Mouse (Mus musculus) spleen, postnatal 14 days (tissue): ENCODE data around the gene Zbtb16.

Experiments used
- DNase-seq, 2 experiments: peaks; one replicate each; pipeline ENCODE4 v3.0.0; 2021 to 2022; ENCODE audit warnings: low spot score in 2 of 2

The Zbtb16 gene

DNA sequence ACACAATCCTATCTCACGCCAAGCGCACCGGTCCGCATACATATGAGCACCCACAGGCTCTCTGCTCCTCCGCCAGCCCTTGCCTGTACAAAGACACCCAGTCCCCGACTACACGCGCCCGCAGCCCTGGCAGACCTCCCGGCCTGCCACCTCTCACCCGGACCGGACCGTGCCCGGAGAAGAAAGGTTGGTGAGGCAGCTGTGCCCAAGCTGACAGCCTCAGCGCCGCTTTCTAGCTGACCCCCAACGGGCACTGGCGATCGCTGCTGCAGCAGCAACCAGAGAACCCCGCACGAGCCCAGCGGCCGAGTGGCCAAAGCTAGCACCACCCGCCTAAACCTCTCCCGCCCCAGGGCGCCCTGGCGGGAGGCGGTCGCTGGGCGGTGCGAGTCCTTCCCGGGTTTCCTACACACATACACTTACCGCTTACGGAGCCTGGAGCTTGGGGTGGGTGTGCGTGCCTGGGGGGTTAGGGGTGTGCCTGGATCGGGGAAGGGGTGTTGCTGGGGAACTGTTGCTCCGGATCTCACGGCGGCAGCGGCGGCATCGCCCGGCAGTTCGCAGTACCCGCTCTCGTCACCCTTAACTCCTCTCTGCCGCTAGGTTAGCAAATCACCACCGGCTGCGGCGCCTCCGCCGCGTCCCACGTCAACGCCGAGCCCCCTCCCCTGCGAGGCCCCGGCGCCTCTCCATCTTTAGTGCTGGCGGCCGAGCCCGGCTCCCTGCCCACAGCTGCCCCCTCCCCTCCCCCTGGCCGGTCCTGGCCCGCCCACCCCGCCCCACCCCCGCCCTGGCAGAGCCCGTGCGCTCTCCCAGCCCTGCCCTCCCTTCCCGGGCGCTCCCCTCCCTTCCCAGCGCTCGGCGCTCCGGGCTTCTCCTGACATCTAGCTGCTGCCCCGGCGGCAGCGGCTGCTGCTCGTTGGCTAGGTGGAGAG lies at the start of gene Zbtb16:
Gene Zbtb16 (minus strand): TSS at position 592 of the 935 bp plus-strand sequence.
- DNase-seq = no peak

DNA sequence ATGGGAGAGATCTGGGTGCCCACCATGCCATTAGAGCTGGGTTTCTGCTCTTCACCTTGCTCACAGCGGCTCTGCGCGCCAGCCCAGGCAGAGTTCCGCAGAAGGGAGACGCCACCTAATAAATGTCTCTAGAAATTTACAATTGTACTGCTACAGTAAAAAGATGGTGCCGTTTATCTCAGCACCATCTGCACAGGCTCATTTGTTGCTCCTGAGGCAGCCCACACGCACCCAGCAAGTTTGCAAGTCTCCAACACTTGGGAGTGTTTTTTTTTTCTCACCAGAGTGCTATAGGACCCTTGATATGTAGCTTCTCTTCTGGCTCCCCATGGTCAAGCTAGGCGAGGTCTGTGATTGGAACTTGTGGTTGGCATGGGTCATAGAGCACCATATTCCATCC lies 36.9 kb upstream of the Zbtb16 start:
- no peak for DNase-seq

DNA sequence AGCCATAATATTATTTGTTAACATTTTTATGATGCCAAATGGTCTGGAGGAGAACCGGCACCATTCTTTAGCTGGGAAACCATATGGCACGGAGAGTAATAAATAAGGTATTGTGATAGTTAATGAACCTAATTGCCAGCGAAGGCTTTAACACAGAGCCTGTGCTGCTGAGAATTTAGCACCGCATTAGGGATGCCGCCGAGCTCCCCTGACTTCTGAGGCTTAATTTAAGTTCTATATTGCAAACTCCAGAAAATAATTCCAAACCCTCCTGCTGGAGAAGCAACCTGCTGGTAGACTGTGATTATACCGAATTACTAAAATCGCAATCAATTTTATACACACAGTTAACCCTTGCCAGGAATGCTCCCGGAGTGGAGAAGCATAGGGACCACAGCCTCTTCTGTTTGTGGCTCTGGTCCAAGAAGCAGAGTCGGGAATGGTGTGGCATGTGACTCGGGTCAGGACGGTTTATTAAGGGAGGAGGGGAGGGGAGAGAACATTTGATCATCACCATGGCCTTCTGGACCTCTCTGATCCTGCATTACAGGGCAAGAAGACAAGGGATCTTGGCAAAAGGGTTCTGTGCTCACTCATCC lies 30.6 kb upstream of the Zbtb16 start:
- DNase-seq = no peak

DNA sequence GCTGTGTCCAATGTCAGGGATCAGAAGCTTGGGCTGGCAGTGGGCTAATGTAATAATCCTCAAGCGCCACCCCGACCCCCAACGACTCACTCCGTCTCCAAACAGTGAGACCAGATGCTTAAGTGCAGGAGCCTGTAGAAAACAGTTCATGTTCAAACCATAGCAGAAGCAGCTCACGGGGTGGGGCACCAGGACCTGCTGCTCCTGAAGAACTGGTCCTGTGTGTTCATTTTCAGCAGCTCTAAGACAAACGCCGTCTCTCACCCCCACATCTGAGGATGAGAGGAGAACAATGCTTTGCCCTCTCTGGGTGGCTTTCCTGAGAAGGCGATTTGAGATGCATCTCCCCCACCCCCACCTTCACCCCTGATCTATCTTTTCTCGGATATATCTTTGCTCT lies 29.2 kb upstream of the Zbtb16 start:
- DNase-seq = no peak

DNA sequence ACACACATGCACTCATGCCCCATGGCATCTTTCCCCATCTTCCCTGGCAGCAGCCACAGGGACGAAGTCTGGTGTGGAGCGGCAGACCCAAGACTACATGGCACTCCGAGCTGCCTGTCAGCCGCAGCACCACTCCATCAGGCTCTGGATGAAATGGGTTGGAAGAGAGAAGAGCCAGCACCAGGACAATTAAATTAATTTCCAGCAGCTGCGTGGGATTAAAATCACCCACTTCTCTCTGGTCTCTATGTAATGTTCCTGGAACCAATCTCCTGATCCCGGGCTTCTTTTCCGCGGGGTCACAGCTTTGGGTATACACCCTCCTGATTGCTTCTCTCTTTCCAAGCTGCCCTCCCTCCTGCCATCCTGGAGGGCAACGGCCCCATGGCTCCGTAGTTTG lies 25.5 kb upstream of the Zbtb16 start:
- no peak for DNase-seq

DNA sequence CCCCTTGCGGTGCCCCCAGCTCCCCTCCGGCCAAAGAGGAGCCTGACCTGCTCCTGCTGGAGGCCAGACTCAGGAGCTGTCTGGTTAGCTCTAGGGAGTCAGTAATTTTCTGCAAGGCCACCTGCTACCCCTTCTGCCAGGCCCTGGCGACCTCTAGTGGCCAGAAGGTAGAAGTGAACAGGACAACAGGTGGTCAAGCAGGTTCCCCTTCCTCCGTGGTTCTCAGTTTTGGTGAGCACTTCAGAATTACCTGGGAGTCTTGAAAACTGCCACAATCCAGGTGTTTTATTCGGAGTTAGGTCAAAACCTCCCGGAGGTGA lies 24.5 kb upstream of the Zbtb16 start:
- peak in 1 of 2 experiments; percentile 29 for DNase-seq

DNA sequence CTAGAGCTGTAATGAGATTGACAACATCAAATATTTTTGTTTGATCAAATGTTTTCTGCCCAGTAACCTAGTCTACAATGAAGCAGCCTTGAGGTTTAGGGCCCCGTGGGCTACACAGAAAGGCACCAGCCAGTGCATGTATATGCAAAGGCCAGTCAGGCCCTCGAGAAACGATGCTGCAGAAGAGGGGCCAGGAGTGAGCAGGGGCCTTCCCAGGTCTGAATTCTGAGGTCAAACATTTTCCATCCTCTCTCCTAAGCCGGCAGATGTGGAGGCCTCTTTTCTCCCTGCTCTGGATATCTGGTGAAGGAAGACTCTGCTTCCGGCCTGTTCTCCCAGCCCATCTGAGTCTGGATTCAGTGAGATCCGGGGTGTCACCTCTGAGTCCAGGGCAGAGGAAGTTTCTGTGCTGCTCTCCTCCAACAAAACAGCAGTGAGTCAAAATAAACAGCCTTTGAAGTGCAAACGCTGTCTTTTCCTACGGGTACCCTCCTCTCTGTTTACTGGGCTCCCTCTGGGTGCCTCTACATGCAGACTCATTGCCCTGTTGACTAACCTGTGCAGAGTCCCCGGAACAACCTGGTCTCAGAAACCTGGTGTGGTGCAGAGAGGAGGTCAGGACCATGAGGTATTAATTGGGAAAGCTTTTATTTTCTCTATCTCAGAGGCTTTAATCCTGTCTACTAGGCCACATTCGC lies 24.0 kb upstream of the Zbtb16 start:
- DNase-seq = no peak

DNA sequence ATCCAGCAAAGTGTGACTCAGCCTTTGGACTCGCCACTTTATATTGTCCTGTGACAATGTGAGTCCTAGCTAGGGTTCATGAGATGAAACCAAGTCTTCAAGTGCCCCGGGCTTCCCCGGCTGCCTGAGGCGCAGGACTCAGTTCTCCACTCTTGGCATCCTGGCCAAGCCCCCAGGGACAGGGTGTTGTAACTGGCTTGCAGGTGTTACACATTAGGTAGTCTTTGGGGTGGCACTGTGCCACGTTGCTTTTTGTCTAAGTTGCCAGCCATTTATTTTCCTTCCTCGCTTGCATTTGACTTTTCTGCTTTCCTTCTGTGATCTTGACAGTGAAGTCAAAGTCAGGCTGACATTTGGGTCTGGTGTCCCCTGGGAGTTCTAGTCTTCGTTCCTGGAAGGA lies 21.9 kb upstream of the Zbtb16 start:
- no peak for DNase-seq

DNA sequence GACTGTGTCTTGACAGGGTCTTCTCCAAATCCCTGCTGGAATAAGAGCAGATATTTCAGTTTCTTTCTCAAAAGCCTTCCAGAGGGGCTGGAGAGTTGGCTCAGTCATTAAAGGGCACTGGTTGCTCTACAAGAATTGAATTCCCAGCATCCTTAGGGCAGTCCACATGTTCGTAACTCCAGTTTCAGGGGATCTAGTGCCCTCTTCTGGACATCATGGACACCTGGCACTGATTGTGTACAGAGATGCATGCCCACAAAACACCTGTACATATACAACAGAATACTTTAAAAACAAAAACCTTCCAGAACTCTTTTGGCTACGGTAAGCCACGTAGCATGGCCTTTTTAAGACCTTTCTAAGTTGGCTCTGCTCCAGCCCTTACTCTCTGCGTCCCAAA lies 20.2 kb upstream of the Zbtb16 start:
- no peak for DNase-seq

DNA sequence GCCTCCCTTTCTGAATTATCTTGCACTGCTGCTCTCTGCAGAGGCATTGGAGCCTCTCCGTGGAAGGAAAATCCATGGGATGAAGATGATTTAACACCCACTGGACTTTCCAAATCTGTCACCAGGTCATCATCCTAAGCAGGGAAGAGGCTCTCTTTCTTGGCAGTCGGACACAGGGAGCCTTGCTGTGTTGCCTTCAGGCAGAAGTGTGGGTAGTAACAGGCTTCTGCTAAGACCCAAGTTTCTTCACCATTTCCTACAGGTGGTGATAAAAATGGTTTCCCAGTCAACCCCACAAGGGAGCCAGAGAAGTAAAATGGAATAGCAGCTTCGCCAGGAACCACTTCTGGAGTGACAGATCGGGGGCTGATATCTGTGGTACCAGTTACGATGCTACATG lies 13.5 kb upstream of the Zbtb16 start:
- no peak for DNase-seq

DNA sequence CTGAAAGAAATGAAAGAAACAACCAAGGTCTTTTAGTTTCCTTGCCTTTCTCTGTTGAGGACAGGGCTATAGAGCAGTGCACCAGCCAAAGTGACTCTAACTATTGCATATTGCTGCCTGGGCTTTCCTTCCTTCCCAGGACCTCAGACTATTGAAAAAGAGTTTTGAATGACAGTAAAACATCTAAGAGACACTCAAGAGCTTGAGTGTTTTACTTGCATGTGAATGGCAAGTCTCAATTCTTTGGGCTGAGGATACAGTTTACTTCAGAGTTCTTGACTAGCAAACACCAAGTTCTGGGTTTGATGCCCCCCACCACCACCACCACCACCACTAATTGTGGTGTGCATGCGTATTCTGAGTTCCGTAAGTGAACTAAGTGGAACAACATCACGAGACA lies 3.5 kb upstream of the Zbtb16 start:
- no peak for DNase-seq

DNA sequence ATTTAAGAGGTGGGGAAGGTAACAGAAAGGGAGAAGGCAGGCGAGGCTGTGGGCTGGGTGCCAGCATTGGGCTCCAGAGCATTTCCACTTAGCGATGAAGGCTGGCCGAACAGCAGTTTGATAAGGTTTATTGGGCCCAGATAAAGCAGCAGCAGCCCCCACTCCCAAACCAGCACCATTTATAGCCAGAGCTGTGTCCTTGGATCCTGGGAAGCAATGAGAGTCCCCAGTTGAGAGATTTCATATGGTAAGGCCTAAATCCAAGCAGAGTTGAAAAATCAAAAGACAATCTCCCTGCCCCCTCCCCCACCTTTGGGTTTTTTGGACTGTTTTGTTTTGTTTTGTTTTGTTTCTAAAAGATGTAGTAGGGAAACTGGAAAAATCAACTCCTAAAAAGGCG lies 2.3 kb upstream of the Zbtb16 start:
- DNase-seq = no peak

DNA sequence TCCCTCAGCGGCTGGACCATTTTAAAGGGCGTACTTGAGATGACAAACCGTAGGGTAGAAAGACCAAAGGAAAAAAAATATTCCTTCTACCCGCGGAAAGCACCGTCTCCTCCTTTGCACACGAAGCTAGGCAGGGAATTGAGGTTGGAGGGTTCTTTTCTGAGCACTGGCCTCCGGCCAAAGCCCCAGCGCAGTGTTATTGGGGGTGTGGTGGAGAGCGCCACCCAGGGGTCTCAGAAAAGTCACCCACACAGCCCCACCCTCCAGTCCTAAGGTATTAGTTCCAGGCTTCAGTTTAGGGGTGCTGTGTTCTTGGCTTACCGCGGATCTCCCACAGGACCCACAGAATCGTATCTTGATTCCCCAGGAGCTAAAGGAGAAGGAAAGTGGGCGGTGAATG lies 1.2 kb upstream of the Zbtb16 start:
- DNase-seq = no peak

DNA sequence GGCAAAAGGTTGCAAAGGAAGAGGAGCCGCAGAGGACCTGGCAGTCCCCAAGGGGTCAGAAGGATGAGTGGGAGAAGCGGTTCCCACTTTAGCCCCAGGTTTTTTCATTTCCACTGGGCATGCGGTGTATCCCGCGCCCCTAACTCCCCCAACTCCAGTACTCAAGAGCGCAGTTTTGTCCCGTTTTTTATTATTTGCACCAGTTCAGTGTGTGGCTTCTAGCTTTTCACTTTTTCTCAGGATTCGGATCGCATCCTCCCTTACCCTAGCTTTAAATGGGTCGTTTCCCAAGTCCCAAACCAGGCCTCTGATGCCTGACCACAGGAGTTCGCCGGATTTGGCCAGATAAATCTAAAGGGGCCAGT lies 526 bp upstream of the Zbtb16 start:
- DNase-seq = no peak

DNA sequence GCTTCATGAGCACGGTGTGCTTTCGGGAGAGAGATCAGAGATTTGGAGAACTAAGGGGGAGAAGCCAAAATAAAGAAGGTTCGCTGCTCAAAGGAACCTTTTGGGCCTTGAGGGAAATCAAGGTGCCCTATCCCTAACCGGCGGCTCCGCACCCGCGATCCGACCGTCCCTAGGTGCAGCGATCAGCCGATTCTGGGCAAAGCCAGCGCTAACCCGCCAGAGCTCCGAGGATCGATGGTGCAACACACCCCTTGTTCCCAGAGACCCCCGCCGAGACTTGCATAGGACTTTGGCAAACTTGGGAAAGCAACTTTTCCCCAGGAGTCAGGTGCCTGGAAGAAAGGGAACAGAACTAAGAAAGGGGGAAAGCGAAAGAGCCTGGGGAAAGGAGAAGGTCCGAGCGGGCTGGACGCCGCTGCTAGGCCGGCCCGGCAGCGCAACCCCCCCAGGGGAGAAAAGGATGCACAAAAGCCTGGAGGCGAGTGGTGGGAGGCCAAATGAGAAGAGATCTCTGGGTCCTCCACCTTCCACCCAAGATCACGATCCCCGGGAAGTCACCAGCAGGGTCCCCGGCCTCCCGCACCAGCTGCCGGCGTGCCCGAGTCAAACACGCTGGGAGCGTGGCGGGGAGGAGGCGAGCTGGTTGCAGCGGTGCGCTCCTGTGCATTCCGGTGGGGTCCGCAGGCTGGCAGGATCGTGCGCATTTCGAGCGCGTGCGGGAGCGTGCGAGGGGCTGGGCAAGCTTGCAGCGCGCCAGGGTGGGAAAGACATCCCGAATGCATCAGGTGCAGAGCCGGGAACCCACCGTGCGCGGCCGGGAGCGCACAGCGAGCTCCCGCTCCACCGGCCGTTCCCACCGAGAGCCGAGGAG lies 1.2 kb downstream of the Zbtb16 start:
- no peak for DNase-seq

DNA sequence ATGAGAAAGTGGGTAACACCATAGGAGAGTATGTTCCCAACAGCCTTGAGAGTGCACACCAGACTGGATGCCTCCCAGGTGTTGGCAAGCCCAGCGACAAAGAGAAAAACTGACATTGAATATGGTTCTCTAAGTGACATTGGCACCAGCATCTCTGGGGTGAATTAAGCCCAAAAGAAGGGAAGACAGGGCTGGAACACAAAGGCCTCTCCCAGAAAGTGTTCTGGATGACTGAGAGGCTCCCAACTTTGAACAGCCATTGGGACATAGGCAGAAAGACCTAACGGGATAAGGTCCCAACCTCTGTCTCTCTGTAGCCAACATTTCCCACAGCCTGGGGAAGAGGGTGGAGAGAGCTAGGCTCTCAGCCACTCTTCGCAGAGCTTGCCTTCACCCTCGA lies 2.0 kb downstream of the Zbtb16 start:
- no peak for DNase-seq

DNA sequence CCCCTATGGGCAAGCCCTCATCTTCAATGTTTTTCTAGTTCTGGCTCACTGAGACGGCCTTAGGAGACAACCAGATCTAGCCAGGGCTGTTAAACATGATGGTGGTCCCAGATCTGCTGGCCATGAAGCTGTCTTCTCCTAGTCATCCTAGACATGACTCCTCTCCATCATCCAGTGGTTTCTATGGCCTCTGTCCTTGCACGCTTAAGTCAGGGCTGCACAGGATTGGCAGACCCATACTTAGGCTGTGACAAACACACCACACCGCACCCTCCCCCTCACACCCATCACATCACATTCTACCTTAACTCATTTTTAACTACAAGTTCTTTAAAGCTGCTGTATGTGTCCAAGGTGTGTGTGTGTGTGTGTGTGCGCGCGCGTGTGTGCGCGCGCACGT lies 2.5 kb downstream of the Zbtb16 start:
- no peak for DNase-seq

DNA sequence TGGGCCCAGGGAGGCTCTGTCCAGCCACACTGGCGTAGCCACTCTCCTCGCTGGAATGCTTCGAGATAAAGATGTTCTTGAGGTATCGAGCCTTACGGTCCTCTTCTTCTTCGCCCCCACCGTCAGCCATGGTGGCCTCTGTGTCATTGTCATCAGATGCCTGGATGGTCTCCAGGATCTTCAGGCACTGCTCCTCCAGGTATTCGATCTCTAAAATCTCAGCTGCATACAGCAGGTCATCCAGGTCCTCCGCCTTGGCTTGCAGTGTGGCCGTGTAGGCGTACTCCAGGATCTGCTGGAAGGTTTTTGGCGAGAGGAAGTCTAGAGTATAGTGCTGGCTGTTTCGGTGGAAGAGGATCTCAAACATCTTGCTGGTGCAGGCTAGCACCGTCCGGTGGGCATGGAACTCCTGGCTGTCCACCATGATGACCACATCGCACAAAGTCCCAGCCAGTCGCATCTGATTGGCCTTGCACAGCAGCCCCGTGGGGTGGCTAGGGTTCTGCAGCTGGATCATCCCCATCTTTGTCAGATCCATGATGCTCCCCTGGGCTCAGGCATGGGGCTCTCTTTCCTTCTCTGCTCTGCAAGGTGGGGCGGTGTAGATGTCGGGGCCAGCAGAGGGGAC lies 3.4 kb downstream of the Zbtb16 start:
- no peak for DNase-seq

DNA sequence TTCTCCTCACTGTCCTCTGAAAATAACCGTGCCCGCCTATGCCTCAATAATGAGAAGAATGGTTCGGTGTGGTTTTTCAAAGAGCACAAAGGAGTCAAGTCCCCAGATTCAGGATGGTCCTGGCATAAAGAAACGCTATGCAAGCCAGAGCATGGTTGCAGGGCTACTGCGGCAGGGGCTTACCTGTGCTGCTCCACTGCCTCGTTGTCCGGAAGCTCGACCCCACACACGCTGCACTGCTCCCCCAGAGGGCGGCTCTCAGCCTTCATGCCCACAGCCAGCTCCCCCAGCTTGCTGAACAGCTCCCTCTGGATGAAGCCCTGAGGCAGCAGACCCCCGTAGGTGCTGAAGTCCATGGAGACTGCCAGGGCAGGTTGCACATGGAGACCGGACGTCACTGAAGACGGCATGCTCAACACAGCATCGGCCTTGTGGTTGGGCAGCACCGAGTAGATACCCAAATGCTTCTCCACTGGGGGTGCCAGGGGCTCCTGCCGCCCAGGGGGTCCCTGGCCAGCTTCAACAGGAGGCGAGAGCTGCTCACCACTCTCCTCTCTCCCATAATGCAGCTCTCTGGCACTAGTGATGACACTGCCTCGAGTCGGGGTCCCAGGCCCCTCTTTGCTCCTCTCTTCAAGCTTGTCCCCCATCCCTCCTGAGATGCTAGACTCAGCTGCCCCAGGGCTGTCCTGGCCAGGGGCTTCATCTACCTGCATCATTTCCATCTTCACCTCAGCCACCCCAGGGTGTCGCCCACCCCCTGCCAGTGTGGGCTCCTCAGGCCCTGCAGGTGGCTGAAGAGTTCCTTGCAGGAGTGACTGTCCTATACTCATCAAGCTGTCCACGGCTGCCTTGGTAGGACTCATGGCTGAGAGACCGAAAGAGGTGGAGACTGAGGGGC lies 4.2 kb downstream of the Zbtb16 start:
- DNase-seq = no peak

DNA sequence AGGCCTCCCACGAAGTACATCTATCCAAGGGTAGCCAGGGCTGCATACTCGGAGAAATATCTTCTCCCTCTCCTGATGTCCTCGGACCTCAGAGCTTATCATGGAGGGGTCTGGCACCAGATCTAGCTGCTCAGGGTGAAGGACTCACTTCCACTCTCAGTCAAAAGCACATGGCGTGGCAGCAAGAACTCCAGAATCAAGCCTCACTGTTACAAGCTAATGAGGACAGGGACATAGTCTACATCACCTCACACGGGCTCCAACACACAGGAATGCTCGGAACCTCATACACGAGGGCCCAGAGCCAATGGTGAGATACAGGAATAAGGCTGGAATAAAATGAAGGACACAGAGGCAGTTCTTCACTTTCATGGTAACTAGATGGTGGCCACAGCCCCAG lies 7.2 kb downstream of the Zbtb16 start:
- no peak for DNase-seq
